Mouse (Mus musculus): ENCODE results near the gene Ripor2.

Gene Ripor2

DNA sequence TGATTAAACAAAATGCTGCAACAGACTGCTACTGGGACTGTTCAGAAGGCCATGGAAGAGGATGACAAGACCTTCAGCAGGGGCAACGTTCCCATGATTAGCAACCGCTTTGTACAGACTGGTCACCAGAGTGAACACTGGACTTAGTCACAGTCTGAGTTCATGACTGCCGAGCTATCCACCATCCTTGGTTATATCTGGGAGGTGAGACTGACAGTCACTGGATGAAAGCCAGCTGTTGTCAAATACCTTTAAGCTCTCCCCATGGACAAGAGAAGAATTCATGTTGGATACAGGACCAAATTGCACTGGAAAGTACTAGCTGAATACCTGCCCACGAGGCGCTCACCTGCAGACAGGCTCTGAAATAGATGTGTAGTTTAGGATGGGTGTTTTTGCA is 2.4 kb downstream of the Ripor2 start:
- no peak for DNase-seq (ENCODE audit: low spot score)

DNA sequence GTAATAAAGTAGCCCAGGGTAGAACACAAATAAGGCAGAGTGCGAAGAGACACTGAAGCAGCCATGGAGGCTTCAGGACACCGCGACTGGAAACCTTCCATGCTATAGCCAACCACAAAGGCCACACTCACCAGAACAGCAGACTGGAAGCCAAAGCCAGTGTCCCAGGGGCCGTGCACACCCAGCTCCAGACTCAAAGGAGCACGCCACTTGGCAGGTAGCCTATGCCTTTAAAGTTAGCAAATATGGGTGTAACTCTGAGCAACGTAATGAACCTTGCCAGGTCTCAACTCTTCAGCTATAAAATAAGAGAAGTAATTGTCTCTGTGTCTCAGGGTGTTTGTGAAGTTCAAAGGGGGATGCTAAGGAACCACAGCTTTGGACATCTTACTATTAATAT is 2.9 kb downstream of the Ripor2 start:
- DNase-seq (ENCODE audit: low spot score) = no peak

DNA sequence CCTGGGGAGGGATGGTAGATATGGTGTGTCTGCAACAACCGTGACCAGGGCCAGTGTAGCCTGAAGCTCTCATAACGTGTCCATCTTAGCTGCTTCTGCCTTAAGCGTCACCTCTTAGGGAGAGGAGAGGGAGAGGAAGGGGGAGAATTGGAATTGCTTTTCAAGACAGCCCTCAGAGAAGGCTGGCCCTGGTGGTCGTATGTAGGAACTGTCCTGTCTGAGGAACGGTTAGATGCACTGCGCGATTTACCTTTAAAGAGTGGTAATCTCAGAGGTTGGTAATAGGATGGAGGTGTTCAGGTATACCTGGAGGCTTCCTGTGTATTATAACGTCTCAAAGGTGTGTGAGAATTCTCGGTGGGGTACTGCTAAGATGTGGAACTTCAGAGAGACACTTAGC is 3.4 kb downstream of the Ripor2 start:
- DNase-seq (ENCODE audit: low spot score) = no peak

GRCm38 (mm10) chr13:24587192-24587895 is 5.4 kb downstream of the Ripor2 start:
- DNase-seq (ENCODE audit: low spot score) = no peak

GRCm38 (mm10) chr13:24588603-24589002 is 6.6 kb downstream of the Ripor2 start:
- no peak for DNase-seq (ENCODE audit: low spot score)

DNA sequence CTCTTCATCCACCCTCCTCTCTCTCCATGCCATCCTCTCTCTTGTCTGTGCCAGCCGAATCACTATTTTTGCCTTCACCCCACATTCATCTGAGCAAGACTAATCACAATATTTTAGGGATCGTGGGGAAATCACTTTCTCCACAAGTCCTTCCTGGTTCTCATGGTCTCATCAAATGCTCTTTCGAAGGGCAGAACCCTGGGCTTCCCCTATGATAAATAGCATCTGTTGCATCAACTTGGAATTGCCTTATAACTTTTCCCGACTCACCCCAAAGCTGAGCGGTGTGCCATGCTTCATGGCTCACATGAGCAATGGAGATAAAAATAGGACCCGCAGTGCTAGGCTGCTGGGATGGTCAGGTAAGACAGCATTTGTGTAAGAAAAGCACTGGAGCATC is 9.7 kb downstream of the Ripor2 start:
- no peak for DNase-seq (ENCODE audit: low spot score)

- no peak for DNase-seq (ENCODE audit: low spot score)
These were observed 12.3 kb downstream of the Ripor2 start for GRCm38 (mm10) chr13:24594303-24594702.

DNA sequence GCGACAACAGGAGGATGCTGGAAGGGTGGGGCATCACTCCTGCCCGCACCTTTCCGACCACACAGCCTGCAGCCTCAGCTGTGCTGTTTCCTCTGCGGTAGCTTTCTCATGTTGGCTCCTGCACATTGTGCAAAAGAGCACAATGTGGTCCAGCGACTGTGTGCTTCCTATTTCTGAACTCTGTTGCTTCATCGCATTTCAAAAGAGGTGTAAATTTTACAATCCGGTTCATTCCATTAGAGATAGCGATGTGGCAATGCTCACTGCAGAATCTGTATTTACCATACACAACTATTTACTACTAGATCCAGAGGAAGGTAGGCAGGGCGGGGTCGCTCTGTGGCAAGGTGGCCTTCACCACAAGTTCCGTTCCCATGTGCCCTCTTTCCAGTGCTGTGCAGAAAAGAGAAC is 17.6 kb downstream of the Ripor2 start:
- no peak for DNase-seq (ENCODE audit: low spot score)

DNA sequence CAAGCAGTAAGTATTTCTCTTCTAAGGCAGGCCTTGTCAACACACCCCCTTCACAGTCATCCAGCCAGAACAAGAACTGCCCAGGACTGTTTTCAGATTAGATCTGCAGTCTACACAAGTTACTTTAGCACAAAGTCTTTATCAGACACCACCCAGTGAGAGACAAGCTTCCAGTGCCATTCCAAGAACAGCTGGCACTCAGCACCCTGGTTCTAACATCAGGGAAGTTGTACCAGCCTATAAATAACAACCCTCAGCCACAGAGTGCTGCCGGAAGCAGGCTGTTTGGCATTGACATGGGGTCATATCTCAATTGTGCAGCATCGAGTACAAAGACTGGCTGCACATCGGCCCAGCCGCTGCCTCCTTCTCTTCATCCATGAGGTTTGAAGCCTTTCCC is 21.0 kb downstream of the Ripor2 start:
- DNase-seq (ENCODE audit: low spot score) = no peak

GRCm38 (mm10) chr13:24603591-24604009 is 21.6 kb downstream of the Ripor2 start:
- DNase-seq (ENCODE audit: low spot score) = no peak

DNA sequence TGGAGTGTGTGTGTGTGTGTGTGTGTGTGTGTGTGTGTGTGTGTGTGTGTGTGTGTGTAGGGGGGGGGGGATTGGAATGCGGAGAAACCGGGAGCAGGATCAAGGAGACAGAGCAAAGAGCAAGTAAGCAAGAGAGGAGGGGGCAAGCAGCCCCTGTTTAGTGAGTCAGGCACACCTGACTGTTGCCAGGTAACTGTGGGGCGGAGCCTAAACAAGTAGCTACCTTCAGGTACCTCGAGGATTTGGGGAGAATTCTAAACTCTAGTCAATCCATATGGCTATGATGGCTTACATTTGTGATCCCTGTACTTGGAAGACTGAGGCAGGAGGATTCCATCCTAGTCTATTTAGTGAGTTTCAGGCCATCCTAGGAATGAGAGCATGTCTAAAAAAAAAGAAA is 22.1 kb downstream of the Ripor2 start:
- no peak for DNase-seq (ENCODE audit: low spot score)

DNA sequence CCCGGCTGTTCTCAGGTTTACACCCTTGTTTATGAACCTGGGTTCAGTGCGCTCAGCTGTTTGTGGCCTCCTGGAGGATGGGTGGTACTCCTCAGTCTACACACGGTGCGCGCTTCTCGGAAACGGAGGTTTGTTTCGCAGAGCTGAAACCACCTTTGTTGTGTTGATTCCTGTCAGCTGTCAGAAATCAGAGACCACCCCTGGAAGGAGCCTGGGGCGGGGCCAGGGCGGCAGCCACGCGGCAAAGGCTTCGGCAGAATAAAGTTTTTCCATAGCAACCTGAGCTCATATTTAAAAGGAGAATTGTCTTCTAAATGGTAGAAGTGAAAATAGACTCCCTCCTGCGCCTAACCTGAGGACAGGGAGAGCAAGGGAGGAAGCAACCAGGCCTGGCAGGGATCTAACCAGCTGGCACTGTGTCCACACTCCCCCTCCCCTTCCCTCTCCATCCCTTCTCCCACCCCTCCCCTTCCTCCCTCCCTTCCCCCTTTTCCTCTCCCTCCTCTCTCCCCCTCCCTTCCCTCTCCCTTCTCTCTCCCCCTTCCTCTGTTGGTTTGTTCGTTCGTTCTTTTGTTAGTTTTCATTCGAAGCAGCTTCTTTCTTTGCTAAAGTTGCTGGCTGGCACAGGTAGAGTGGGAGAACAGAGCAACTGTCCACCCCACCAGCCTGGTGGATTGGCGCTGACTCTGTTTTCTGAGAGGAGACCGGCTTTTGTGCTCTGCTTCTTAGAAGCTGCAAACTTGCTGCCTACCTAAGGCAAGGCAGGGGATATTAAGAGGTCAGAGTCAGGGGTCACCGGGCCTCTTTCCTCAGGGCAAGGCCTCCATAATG is 23.0 kb downstream of the Ripor2 start:
- DNase-seq (ENCODE audit: low spot score) = no peak

DNA sequence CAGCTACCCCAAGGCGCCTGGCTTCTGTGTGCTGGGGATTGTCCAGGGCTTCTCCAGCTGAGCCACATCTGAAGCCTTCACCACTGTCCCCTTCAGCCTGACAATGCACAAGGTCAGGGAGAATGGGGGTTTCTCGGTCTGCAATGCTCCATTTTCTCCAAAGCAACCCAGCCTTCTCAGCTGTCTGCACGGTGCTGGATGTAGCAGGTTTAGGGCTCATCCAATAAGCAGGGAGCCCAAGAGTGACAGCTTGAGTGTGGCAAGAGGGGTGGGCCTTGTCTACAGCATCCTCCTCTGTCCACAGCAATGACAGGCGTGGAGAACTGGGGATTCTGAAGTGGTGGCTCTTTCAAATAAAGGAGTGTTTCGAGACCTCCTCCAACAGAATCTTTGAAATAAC is 23.8 kb downstream of the Ripor2 start:
- DNase-seq (ENCODE audit: low spot score) = no peak

DNA sequence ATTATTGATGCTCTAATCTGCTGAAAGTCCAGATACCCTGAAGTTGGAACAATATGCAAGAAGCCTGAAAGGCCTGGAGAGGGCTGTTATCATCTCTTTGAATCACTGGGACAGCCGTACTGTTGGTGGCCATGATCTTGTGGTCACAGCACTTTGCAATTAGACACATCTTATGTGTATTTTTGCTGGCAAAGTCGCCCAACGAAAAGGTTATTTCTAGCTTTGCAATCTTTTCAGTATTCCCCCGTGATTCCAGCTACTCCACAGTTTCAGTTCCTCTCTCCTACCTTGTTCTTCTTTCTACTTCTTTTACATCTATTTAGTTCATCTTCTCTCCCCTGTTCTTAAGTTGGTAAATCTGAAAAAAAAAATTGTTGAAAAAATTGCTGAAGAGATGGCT is 26.0 kb downstream of the Ripor2 start:
- no peak for DNase-seq (ENCODE audit: low spot score)

DNA sequence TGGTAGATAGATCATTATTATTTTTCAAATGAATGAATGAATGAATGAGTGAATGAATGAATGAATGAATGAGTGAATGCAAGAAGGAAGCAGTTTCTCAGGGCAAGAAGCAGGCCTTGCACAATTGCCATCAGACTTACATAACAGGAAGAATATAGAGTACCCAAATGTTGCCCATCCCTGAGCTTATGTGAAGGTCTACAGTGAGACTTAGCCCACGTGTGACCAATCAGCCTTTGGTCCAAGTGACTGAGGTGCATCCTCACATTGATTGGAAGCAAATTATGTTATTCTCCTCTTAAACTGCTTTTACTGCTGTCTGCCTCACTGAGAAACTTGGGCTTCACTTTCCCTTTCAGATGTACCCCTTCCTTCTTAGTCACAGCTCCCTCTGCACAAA is 26.7 kb downstream of the Ripor2 start:
- no peak for DNase-seq (ENCODE audit: low spot score)

DNA sequence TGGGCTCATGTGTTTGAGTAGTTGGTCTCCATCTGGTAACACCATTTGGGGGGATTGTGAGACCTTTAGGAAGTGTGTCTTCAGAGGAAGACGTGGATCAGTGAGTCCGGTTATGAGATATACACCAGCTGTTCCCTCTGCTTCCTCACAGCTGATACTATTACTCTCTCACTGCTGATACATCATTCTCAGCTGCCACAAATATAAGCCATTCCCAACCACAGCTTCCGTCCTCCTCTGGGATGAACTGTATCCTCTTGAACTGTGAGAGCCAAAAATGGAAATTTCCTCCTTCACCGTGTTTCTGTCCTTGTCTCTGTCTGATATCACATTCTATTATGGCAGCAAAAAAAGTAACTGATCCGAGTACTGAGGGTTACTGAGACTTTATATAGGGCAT is 28.9 kb downstream of the Ripor2 start:
- DNase-seq (ENCODE audit: low spot score) = no peak

DNA sequence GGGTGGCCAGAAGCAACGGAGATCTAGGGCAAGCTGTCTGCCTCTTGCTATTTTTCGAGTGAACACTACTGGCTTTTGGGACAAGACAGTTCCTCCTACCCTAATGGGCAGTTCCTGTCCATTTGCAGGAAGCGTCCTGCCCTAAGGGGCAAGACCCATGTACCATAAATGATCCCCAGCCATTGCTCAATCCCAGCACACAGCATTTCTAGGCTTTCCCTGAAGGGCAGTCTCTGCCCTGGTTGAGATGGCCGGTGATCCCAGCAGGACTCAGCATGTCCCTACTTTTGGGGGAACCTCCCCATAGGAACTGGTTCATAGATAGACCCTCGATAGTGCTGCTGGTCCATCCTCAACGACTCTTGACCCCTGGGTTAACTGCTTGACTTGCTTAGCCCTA is 31.0 kb downstream of the Ripor2 start:
- DNase-seq (ENCODE audit: low spot score) = no peak

- no peak for DNase-seq (ENCODE audit: low spot score)
These were observed 31.4 kb downstream of the Ripor2 start for GRCm38 (mm10) chr13:24613433-24613832.

GRCm38 (mm10) chr13:24613927-24614780 is 32.2 kb downstream of the Ripor2 start:
- DNase-seq (ENCODE audit: low spot score) = no peak

GRCm38 (mm10) chr13:24615921-24616565 is 34.1 kb downstream of the Ripor2 start:
- no peak for DNase-seq (ENCODE audit: low spot score)

DNA sequence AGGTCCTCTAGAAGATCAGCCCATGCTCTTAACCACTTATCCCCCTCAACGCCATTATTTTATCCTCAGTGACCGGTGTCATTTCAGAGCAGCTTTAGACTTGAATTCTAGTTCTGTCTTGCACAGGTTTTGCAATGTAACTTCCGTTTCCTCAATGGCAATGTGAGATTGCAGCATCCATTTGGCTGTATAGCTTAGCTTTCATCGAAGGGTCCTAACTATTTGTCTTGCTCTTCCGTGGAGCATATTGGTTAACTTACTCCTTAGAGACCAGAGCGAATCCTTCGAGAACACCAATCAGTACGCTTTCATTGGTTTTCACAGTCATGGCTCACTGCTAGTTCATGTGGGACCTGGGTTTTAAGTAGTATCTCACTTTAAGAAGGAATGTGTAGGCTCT is 34.7 kb downstream of the Ripor2 start:
- DNase-seq (ENCODE audit: low spot score) = no peak
